Mouse (Mus musculus): ENCODE measurements at regions not wholly inside any gene's neighbourhood (a gene's known extent, or its start where the extent isn't known, plus 50 kb on each side); places are given as distances from the start of the nearest gene placed in this dataset.

DNA sequence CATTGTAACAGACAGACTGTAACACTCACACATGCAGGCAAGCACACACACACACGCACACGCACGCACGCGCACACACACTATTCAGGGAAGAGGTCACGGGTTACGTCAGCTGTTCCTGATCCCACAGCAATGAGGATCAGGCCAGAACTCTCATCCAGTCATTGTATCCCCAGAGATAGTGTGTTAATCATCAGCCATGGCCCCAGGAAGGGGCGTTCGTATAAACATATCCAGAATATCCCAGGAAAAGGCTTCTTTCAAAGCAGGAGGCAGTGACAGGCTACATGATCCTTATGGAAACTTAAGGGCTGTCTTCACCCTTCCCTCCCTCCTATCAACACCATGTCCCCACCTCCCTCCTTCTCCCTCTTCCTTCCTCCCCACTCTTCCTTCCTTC lies 239.3 kb downstream of the Uaca start:
- H3K27ac ChIP-seq (ENCODE audit: insufficient read depth, low read length), result no peak overlapping the region
- H3K4me1 ChIP-seq (ENCODE audit: control insufficient read depth, insufficient read depth, low read length), result no peaks in the 10 kb centered on the region
- no peak for TF ChIP-seq CTCF (IDR thresholded peaks at IDR 0.05; ENCODE audit: borderline replicate concordance, insufficient read depth, low read length)
- no peak for TF ChIP-seq POLR2A (IDR thresholded peaks at IDR 0.05; ENCODE audit: low read depth, low read length)
- no peak overlapping the region for H3K4me3 ChIP-seq (ENCODE audit: insufficient read depth, low read length)

- no peak overlapping the region for H3K27ac ChIP-seq (ENCODE audit: insufficient read depth, low read length)
- TF ChIP-seq POLR2A (IDR thresholded peaks at IDR 0.05; ENCODE audit: low read depth, low read length) (no peak), CTCF (IDR thresholded peaks at IDR 0.05; ENCODE audit: borderline replicate concordance, insufficient read depth, low read length) (no peak)
- H3K4me3 ChIP-seq (ENCODE audit: insufficient read depth, low read length), result no peak overlapping the region
- H3K4me1 ChIP-seq (ENCODE audit: control insufficient read depth, insufficient read depth, low read length), result no peaks in the 10 kb centered on the region
Observed at GRCm38 (mm10) chr9:61042063-61042462, 247.7 kb downstream of the Uaca start.

DNA sequence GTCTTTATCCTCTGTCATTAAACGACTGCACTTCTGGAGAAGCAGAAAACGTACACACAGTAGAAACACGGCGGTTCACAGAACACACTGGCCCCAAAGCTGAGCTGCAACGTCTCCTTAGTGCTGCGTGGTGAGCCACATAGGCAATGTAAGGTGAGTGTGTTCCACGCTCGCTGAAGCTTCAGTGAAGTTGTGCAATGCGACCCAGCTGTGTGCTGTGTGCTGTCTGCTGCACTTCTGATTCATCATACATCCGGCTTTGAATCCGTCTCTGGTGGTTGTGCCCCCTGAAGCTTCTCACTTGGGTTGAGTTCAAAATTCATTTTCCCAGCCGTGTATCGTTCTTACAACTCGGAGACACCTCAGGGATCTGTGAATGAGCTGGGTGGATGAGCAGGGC lies 250.6 kb downstream of the Uaca start:
- H3K4me1 ChIP-seq (ENCODE audit: control insufficient read depth, insufficient read depth, low read length), result no peaks in the 10 kb centered on the region
- no peak overlapping the region for H3K4me3 ChIP-seq (ENCODE audit: insufficient read depth, low read length)
- TF ChIP-seq POLR2A (IDR thresholded peaks at IDR 0.05; ENCODE audit: low read depth, low read length), result no peak
- H3K27ac ChIP-seq (ENCODE audit: insufficient read depth, low read length), result no peak overlapping the region

DNA sequence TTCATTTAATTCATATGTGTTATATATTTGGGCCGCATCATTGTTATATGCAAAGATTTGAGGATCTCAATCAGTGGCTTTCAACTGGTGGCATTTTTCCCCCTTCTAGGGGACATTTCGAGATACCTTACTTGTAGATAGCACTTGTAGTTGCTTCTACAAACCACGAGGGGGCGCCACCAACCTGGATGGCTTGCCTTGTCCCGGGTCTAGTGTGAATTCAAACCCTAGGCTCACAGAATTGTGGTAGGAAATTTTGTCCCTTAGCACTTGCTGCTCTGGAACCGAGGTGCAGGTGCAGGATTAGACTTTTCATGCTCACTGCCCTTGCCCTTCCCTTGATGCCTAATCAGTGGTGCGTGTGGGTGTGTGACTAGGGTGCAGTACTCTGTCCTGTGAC lies 252.2 kb downstream of the Uaca start:
- H3K4me1 ChIP-seq (ENCODE audit: control insufficient read depth, insufficient read depth, low read length), result no peaks in the 10 kb centered on the region
- TF ChIP-seq CTCF (IDR thresholded peaks at IDR 0.05; ENCODE audit: borderline replicate concordance, insufficient read depth, low read length) (peak; percentile 40; the same call in 1 of the 2 replicates), POLR2A (IDR thresholded peaks at IDR 0.05; ENCODE audit: low read depth, low read length) (no peak)
- H3K27ac ChIP-seq (ENCODE audit: insufficient read depth, low read length), result no peak overlapping the region
- H3K4me3 ChIP-seq (ENCODE audit: insufficient read depth, low read length), result no peak overlapping the region

DNA sequence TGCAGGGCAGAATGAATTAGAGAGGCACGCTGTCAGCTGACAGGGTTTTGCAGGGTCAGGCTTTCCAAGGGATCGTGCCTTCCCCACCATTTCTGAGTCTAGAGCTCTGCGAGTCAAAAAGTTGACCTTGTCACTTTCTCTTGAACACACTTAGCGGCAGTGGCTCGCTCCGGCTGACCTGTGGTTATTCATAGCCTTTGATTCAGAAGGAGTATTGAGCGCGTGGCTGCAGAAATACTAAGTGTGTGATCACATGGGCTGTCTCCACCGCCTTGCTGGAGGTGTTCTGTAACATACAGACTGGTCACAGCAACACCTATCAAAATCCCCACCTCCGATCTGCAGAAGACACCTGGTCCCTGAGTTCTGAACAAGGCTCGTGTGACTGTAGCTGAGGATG lies 252.9 kb downstream of the Uaca start:
- H3K27ac ChIP-seq (ENCODE audit: insufficient read depth, low read length), result no peak overlapping the region
- no peak for TF ChIP-seq POLR2A (IDR thresholded peaks at IDR 0.05; ENCODE audit: low read depth, low read length)
- TF ChIP-seq CTCF (IDR thresholded peaks at IDR 0.05; ENCODE audit: borderline replicate concordance, insufficient read depth, low read length), result no peak

DNA sequence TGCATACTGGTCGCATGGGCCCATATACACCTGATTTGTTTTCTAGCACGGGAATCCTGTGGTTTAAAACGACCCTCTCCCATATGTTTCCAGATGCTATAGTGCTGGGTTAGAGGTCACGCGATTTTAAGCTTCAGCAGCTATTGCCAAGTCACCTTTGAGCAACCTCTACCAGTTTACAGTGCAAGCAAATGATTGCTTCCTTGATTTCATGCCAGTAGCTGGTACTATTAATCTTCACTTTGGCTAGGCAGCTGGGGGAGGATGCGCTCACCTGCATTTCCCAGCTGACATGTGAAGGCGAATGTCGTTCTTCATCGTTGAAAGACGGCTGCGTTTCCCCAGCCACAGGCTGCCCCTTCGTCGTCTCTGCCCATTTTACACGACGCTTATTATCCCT lies 254.2 kb downstream of the Uaca start:
- no peak overlapping the region for H3K27ac ChIP-seq (ENCODE audit: insufficient read depth, low read length)
- no peak for TF ChIP-seq POLR2A (IDR thresholded peaks at IDR 0.05; ENCODE audit: low read depth, low read length)

More for the DNA sequence above, 252.9 kb downstream of the Uaca start:
- Histone ChIP-seq H3K4me1 (ENCODE audit: control insufficient read depth, insufficient read depth, low read length) (no peaks in the 10 kb centered on the region), H3K4me3 (ENCODE audit: insufficient read depth, low read length) (no peak overlapping the region)

GRCm38 (mm10) chr9:61052621-61053020 lies 258.3 kb downstream of the Uaca start:
- H3K4me1 ChIP-seq (ENCODE audit: control insufficient read depth, insufficient read depth, low read length), result 0 out of 2 replicates have a peak, but pooled peaks cover 3% of the 10 kb centered on the region
- no peak overlapping the region for H3K27ac ChIP-seq (ENCODE audit: insufficient read depth, low read length)
- no peak for TF ChIP-seq CTCF (IDR thresholded peaks at IDR 0.05; ENCODE audit: borderline replicate concordance, insufficient read depth, low read length)
- TF ChIP-seq POLR2A (IDR thresholded peaks at IDR 0.05; ENCODE audit: low read depth, low read length), result no peak
- no peak overlapping the region for H3K4me3 ChIP-seq (ENCODE audit: insufficient read depth, low read length)

More for the DNA sequence above, 254.2 kb downstream of the Uaca start:
- Histone ChIP-seq H3K4me3 (ENCODE audit: insufficient read depth, low read length) (no peak overlapping the region), H3K4me1 (ENCODE audit: control insufficient read depth, insufficient read depth, low read length) (no peaks in the 10 kb centered on the region)

DNA sequence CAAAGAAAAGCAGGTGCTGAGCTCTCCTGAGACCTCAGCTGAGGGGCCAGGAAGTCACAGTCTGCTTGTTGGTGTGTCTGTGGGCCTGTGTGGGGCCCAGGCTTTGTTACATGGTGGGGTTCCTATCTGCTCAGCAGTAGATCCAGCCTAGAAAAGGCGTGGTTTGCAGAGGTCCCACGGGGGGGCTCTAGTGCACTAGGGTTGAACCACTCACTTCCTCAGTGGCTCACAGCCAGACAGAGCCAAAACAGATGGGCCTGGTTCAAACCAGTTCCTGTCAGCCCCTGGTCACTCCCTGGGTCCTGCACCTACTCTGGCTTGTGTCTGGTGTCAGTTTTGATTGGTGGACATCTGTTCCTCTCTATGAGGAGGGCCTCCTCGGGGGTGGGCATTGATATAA lies 260.1 kb downstream of the Uaca start:
- Histone ChIP-seq H3K4me3 (ENCODE audit: insufficient read depth, low read length) (no peak overlapping the region), H3K27ac (ENCODE audit: insufficient read depth, low read length) (no peak overlapping the region), H3K4me1 (ENCODE audit: control insufficient read depth, insufficient read depth, low read length) (peaks cover 3% of the 10 kb centered on the region; the same call in 1 of the 2 replicates)
- TF ChIP-seq POLR2A (IDR thresholded peaks at IDR 0.05; ENCODE audit: low read depth, low read length), result no peak
- no peak for TF ChIP-seq CTCF (IDR thresholded peaks at IDR 0.05; ENCODE audit: borderline replicate concordance, insufficient read depth, low read length)

- no peak overlapping the region for H3K27ac ChIP-seq (ENCODE audit: insufficient read depth, low read length)
- no peak overlapping the region for H3K4me3 ChIP-seq (ENCODE audit: insufficient read depth, low read length)
- H3K4me1 ChIP-seq (ENCODE audit: control insufficient read depth, insufficient read depth, low read length), result peaks cover 3% of the 10 kb centered on the region; the same call in 1 of the 2 replicates
- TF ChIP-seq POLR2A (IDR thresholded peaks at IDR 0.05; ENCODE audit: low read depth, low read length), result no peak
- TF ChIP-seq CTCF (IDR thresholded peaks at IDR 0.05; ENCODE audit: borderline replicate concordance, insufficient read depth, low read length), result no peak
Observed at GRCm38 (mm10) chr9:61055392-61055791, 261.1 kb downstream of the Uaca start.

DNA sequence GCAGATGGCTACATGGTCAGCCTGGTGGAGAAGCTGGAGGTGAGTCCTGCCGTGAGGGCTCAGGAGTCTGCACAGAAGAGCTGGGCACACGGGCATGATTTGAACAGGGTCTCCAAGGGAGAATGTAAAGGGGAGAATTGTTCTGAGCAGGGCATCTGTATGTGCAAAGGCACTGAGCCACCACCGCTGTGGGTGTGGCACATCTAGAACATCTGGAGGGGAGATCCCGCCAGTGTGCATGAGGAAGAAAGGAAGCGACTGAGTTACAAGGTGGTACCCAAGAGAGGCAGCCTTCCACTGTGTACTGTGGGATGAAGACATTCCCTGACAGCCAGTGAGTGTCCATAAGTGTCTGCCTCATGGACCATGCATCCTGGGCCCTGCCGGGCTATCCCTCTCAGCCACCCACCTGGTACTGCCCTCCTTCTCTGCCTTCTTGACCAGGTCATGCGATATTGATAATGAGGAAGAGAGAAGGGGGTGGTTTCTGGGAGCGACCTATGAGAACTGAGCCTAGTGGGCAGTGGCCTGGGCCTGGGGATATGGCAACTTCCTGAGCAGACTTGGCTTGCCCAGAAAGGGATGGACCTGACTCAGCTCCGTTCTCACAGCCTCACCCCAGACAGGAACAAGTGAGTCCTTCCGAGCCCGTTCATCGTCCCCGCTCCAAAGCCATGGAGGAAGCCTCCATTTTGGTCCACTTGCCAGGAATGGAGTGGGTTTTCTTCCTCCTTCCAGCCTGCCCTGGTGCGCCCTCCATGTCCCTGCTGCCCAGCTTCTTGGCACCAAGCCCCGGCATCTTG lies 261.8 kb downstream of the Uaca start:
- H3K4me3 ChIP-seq (ENCODE audit: insufficient read depth, low read length), result no peak overlapping the region
- TF ChIP-seq CTCF (IDR thresholded peaks at IDR 0.05; ENCODE audit: borderline replicate concordance, insufficient read depth, low read length) (no peak), POLR2A (IDR thresholded peaks at IDR 0.05; ENCODE audit: low read depth, low read length) (no peak)
- H3K27ac ChIP-seq (ENCODE audit: insufficient read depth, low read length), result no peak overlapping the region
- H3K4me1 ChIP-seq (ENCODE audit: control insufficient read depth, insufficient read depth, low read length), result peaks cover 3% of the 10 kb centered on the region; the same call in 1 of the 2 replicates

Data from embryonic fibroblast, embryonic 13.5 days (primary cell).